Mouse (Mus musculus) neutrophil, adult 5-6 weeks (primary cell): ENCODE measurements around the gene Gpn2. TPM values are rescaled to one million over a fixed set of nuclear protein-coding genes. Genes with fewer than 3 reads are reported as not detected.
A peak's percentile ranks its signal among the peaks of the same experiment; 100 is the strongest.

Source experiments
- ATAC-seq: fragments of 151-379, 151-347 bp; 2 replicates; pipeline ENCODE4 v1.8.0; 2017; ENCODE audit warnings: mild to moderate bottlenecking, moderate TSS enrichment; ENCODE audit not compliant: insufficient number of reproducible peaks, poor library complexity, low FRiP score, severe bottlenecking; ENCODE audit errors: extremely low read depth
- total RNA-seq: library from RNA; stranded (forward); fragments of 200-1000 nt; gene quantifications from 2 replicates; pipeline ENCODE4 v1.2.3, GENCODE M21; 2017

Gene Gpn2
- 12.1 and 22.1 TPM in 2 replicates for total RNA-seq

DNA sequence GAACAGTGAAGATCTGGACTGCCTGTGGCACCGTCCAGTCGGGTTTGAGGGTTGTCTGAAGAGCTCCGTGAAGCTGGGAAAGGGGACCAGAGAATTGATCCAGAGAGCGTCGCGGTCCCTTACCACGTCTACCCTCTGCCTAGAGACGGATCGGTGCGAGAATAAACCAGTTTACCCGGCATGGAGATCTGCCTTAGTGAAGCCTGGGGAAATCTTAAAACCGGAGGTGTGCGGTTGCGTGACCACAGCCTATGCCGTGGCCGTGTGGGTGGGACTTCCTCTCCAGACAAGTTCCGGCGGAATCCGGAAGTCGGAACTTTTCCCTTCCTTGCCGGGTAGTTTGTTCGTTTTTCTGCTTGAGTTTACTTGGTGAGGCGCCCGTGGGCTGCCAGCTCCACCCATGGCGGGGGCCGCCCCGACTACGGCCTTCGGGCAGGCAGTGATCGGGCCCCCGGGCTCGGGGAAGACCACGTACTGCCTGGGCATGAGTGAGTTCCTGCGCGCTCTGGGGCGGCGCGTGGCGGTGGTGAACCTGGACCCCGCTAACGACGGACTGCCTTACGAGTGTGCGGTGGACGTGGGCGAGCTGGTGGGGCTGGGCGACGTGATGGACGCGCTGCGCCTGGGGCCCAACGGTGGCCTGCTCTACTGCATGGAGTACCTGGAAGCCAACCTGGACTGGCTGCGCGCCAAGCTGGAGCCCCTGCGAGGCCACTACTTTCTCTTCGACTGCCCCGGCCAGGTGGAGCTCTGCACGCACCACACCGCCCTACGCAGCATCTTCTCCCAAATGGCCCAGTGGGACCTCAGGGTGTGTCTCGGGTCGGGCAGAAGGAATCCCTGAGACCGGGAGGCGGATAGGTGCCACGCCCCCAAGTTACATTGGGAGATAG is at the start of gene Gpn2:
Gene Gpn2 (plus strand): TSS at position 304 of the 893 bp plus-strand sequence.
- peak; percentile 88 for ATAC-seq

DNA sequence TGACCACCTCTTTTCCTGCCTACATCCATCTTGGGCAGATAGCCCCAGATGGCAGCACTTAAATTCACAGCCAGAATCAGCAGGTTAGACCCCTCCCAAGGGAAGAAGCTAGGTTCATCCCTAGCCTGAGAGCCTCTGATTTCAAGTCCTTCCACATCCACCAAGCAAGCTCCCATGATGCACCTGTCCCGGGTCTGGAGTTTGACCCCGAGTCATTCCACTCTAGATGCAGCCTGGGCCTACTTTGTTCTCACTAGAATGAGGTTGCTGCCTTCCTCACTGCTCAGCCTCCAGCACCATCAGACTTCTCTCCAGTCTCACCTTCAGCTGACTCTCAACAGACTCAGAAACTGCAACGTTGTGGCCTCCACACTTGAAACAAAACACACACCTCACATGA is 48.1 kb upstream of the Gpn2 start:
- ATAC-seq: no peak

GRCm38 (mm10) chr4:133536652-133537051 is 47.5 kb upstream of the Gpn2 start:
- ATAC-seq: no peak

DNA sequence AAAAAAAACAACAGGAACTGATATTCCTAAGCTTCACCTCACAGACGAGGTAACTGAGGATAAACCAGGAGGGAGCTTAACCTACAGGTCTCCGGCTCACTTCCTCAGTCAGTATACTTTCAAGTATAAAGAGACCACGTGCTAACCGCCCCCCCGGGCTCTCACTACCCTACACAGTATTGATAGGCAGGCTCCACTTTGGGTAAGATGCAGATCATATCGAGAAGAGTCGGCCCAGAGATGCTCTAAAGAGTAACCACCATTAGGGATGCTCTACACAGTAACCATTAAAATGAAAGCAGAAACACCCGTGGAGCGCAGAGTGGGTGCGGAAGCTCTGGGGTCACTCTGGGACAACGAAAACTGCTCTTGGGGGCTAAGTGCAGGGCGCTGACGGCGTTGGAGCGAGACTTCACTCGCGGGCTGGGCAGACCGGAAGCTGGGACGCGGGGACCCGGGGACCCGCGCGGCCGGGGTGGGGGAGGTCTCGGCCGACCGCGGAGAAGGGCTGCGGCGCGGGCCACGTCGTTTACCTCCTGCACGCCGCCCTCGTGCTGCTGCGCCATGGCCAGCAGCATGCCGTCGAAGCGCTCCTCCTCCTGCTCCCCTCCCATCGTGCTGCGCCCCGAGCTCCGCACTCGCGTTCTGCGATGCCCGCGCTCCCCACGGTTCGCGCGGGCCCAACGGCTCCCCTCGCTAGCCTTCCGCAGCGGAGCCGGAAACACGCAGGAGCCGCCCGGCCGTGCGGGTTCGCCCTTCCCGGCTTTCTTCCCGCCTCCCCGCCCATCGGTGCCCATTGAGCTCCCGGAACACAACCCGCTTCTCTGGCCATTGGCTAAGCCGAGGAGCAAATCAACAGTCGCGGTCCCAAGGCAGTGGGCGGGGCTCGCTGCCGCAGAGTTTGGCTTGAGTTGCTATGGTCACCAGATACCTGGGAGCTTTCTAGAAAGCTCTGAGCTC is 38.6 kb upstream of the Gpn2 start, which contains the start of gene Nudc:
Gene Nudc (minus strand): TSS at position 725 of the 960 bp plus-strand sequence.
- ATAC-seq: peak; percentile 97

DNA sequence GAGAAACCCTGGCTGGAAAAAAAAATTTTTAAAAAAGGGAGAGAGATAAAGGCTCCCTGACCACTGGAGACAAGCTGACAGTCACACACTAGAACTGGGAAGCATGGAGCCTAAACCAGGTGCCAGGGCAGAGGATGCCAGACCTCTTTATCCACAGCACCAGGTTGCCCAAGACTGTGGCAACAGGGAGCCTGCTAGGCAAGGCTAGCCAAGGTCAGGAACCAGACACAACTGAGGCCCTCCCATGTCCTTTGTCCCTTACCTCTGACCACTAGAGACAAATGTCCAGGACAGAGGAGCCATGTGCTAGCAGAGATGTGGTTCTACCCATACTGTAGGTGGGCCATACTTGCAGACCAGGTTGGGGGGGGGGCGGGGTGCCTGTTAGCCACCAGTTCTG is 32.1 kb upstream of the Gpn2 start:
- no peak for ATAC-seq

DNA sequence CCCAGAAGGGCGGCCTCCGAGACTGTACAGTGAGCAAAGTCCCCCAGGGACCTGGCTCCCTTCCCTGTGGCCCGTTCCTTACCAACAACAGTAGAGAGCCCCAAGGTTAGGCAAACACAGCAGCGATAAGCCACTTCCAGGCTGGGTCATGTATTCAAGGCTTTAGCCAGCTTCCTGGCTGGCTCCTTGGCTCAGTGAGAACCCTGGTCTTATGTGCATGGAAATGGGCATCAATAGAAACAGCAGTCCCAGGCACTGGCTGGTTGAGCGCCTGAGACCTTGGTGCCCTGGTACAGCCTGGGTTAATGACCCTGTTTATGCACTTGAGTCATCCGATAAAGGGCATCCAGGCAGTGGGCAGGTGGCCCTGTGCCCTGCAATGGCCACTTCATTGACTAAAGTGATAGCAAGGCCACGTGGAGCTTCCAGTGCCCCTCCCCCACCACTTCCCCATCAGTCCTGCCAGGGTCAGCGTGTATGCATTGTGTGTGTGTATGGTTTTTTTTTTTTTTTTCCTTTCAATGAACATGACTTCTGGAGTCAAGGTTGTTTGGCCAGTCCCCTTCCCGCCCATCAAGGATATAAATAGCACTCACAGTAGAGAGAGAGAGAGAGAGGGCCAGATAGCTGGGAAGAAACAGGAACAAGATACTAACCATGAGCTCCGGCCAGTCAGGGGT is 31.3 kb upstream of the Gpn2 start, which contains the start of gene Nr0b2:
Gene Nr0b2 (plus strand): TSS at position 609 of the 680 bp plus-strand sequence.
- no peak for ATAC-seq

DNA sequence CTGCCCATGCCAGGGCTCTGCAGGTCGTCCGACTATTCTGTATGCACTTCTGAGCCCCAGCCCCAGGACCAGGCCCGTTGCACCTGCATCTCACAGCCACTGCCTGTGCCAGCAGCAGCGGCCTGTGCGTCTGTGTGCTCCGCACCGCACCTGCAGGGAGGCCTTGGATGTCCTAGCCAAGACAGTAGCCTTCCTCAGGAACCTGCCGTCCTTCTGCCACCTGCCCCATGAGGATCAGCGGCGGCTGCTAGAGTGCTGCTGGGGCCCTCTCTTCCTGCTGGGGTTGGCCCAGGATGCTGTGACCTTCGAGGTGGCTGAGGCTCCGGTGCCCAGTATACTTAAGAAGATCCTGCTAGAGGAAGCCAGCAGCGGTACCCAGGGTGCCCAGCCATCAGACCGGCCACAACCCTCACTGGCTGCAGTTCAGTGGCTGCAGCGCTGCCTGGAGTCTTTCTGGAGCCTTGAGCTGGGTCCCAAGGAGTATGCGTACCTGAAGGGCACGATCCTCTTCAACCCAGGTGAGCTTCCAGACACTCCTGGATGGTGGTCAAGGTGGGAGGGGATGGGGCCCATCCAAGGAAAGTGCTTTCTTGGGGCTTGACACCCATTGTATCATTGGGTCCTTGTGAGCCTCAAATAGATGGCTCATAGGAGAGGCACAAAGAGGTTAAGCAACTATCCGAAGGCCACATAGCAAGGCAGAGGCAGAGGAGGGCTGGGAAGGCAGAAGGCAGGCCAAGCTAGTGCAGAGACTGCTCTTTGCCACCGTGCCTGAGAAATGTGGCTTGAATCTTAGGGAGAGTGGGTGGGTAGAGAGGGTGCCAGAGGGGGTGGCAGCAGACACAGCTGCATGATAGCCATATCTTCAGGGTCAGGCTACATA is 30.5 kb upstream of the Gpn2 start:
- ATAC-seq: no peak

- ATAC-seq: no peak
Observed at GRCm38 (mm10) chr4:133557041-133557717, 27.0 kb upstream of the Gpn2 start.

DNA sequence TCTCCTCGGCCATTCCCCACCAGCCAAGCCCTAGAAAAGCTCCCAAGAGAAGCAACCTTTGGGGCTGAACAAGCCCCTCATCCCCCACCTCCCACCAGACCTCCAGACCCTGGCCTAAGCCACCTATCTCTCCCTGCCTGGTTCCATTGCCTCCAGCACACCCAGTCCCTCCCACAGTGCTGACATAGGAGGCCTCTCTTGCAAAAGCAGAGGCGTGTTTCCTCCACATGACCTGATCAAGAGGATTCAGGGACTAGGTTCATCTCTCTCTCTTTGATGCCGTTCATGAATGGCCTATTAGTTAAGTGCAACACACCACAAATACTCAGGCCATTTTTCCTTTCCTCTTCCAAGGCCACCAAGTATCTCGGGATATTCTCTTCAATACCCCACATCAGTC is 24.3 kb upstream of the Gpn2 start:
- ATAC-seq: no peak

GRCm38 (mm10) chr4:133561622-133562021 is 22.5 kb upstream of the Gpn2 start:
- ATAC-seq: no peak

- no peak for ATAC-seq
Observed at GRCm38 (mm10) chr4:133563123-133563571, 21.0 kb upstream of the Gpn2 start.

- no peak for ATAC-seq
Observed at GRCm38 (mm10) chr4:133567251-133567650, 16.9 kb upstream of the Gpn2 start.

GRCm38 (mm10) chr4:133569291-133570065 is 14.7 kb upstream of the Gpn2 start:
- ATAC-seq: no peak

GRCm38 (mm10) chr4:133570066-133570466 is 14.1 kb upstream of the Gpn2 start:
- no peak for ATAC-seq

DNA sequence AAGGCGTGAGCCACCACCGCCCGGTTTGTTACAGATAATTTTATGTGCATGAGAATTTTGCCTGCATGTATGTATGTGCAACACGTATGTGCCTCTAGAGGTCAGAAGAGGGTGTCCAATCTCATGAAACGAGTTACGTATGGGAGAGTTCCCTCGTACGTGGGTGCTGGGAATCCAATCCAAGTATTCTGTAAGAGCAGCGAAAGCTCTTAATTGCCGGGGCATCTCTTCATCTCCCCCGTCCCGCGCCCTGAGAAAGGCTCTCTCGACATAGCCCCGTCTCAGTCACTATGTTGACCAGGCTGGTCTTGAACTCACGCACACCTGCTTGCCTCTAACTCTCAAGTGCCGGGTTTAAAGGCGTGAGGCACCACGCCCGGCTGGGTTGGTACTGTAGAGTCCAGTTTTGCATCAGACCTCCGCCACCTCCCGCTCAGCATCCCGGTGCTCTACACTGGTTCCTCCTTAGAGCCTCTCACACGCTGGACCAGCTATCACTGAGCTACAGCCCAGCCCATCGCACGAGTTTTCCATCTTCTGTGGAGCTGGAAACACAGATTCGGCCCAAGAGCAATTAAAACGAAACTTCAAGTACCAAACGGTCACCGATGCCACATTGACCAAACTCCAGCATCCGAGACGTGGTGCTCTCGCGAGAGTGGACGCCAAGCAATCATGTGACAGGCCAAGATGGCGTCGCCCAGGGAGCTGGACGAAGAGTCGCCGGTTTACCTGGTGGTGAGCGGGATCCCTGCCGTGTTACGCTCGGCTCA is 9.9 kb upstream of the Gpn2 start, which contains the start of gene Gpatch3:
Gene Gpatch3 (plus strand): TSS at position 676 of the 773 bp plus-strand sequence.
- peak; percentile 86 for ATAC-seq

DNA sequence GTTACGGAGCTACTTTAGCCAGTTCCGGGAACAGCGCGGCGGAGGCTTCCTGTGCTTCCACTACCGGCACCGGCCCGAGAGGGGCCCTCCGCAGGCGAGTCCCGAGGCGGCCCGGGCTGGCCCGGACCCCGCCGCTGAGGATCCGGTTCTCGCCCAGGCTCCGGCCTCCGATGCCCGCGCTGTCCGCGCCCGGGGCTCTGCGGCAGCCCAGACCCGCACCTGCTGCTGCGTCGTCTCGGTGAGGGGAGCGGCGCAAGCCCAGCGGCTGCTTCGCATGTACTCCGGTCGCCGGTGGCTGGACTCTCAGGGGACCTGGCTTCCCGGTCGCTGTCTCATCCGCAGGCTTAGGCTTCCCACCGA is 9.3 kb upstream of the Gpn2 start:
- no peak for ATAC-seq
